Mouse (Mus musculus) 3T3-L1 (cell line): ENCODE measurements around the gene Setdb1.

Experiments used
- DNase-seq: peaks from one replicate; pipeline ENCODE4 v3.0.0-alpha.2; 2015; ENCODE audit warnings: low read depth, low spot score

Gene Setdb1

GRCm38 (mm10) chr3:95292899-95293298 lies 64.1 kb downstream of the Setdb1 start:
- no peak for DNase-seq

- DNase-seq: no peak
Measured at GRCm38 (mm10) chr3:95291041-95291440, 66.0 kb downstream of the Setdb1 start.

- DNase-seq: no peak
Measured at GRCm38 (mm10) chr3:95290156-95290555, 66.8 kb downstream of the Setdb1 start.

GRCm38 (mm10) chr3:95289419-95289818 lies 67.6 kb downstream of the Setdb1 start:
- DNase-seq: no peak

- no peak for DNase-seq
Measured at GRCm38 (mm10) chr3:95287541-95287940, 69.5 kb downstream of the Setdb1 start.

GRCm38 (mm10) chr3:95286510-95286909 lies 70.5 kb downstream of the Setdb1 start:
- peak; percentile 35 for DNase-seq

GRCm38 (mm10) chr3:95286011-95286410 lies 71.0 kb downstream of the Setdb1 start:
- DNase-seq: no peak

GRCm38 (mm10) chr3:95285390-95285789 lies 71.6 kb downstream of the Setdb1 start:
- DNase-seq: no peak

- no peak for DNase-seq
Measured at GRCm38 (mm10) chr3:95284501-95285281, 72.3 kb downstream of the Setdb1 start.

- no peak for DNase-seq
Measured at GRCm38 (mm10) chr3:95284062-95284461, 72.9 kb downstream of the Setdb1 start.

- DNase-seq: no peak
Measured at GRCm38 (mm10) chr3:95283589-95283941, 73.4 kb downstream of the Setdb1 start.

- peak; percentile 92 for DNase-seq
Measured at GRCm38 (mm10) chr3:95282865-95283588, 74.0 kb downstream of the Setdb1 start.

GRCm38 (mm10) chr3:95282381-95282864 lies 74.6 kb downstream of the Setdb1 start:
- DNase-seq: peak; percentile 76

- DNase-seq: peak; percentile 99
Measured at GRCm38 (mm10) chr3:95281216-95282126, 75.5 kb downstream of the Setdb1 start, which contains the start of the genes Mindy1 and Prune1. Gene Mindy1 (plus strand): TSS chr3:95281345. Gene Prune1 (minus strand): TSS chr3:95282076.

- DNase-seq: peak; percentile 55
Measured at GRCm38 (mm10) chr3:95280747-95281146, 76.3 kb downstream of the Setdb1 start.

- peak; percentile 18 for DNase-seq
Measured at GRCm38 (mm10) chr3:95277149-95277551, 79.9 kb downstream of the Setdb1 start.

- DNase-seq: peak; percentile 57
Measured at GRCm38 (mm10) chr3:95276428-95276934, 80.5 kb downstream of the Setdb1 start.

- DNase-seq: no peak
Measured at GRCm38 (mm10) chr3:95275161-95275560, 81.8 kb downstream of the Setdb1 start.

- DNase-seq: no peak
Measured at GRCm38 (mm10) chr3:95274453-95274852, 82.5 kb downstream of the Setdb1 start.
